Mouse (Mus musculus): ENCODE measurements around the gene Dzip1. TPM values are rescaled to one million over a fixed set of nuclear protein-coding genes. Genes with fewer than 3 reads are reported as not detected.

The Dzip1 gene
- total RNA-seq, 1 experiment from 2014 or later = 4.7 TPM

DNA sequence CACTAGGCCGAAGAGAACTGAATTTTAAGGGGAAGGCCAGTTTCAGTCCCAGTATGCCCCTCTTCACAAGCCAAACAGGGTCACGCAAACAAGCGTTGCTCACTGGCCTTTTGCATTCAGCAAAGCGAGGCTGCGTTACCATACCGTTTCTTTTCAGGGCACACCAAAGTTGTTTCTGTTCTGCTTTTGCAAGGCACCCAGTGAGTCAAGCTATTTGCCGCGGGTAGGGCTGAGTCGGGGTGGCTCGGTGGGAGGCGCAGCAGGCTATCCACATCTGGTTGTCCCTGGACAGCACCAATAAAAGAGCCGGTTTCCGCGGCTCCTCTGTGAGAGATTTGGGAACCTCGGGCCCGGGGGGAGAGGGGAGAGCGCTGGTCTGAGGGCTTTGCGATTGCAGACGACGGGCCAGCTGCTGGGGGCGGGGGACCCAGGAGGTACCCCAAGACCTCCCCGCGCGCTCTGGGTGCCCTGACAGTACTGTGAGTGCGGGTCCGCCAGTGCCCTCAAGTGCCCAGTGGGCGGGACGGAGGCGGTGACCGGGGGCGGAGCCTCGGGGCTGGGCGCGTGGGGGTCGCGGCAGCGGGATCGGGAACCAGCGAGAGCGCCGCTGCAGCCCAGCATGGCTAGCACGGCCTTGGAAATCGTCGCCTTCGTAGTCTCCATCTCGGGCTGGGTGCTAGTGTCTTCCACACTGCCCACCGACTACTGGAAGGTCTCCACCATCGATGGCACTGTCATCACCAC is 70.7 kb downstream of the Dzip1 start:
- peak; percentile 74 to 76 for ATAC-seq (replicated peaks in 1 of 2; ENCODE audit: insufficient read depth in 1 of 2, low FRiP score in 2 of 2, low TSS enrichment in 1 of 2, low read depth in 1 of 2, poor library complexity in 2 of 2, severe bottlenecking in 2 of 2)

DNA sequence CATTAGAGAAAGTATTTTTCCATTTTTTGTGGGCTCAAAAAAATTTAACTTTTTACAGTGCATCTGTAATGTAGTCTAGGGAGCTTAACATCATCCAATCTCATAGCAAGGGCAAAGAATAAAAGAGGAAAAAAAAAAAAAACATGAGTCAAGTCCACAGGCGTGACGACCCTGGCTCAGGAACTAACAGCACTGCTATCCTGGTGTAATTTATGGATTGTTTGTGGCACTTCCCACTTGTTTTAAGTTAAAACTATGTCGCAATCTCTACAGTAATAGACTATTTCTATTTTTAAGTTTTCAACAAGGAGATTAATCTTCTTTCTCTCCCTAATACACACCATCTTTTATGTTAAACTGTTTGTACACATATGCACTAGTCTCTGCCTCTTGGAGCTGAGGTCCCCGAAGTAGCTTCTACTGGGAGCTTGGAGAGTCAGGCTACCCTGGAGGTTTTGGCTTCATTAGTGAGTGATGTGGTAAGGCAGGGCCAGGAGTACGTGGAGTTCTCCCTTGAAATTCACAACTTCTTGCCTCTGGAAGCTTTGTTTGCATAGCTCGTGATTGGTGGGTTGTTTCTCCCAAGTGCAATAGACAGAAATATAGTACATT is 73.7 kb downstream of the Dzip1 start:
- no peak for ATAC-seq (replicated peaks in 1 of 2; ENCODE audit: insufficient read depth in 1 of 2, low FRiP score in 2 of 2, low TSS enrichment in 1 of 2, low read depth in 1 of 2, poor library complexity in 2 of 2, severe bottlenecking in 2 of 2)

DNA sequence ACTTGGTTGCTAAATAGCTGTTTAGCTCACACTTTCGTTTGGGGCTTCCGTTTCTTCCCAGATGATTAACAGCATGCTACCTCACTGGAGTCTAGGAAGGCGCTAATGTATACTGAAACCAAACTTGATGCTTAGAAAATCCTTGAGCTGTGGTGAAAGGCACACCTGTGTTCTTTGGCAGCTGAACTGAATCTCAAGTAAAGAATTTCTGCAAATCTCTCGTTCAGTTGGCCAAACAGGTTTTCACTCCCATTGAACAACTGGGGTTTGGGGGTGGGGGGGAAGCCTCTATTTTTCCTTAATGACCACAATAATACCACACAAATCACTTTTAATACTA is 74.6 kb downstream of the Dzip1 start:
- 0 out of 4 replicates have a peak, but pooled peaks of 1 of the 2 experiments have one; percentile 23 for ATAC-seq (replicated peaks in 1 of 2; ENCODE audit: insufficient read depth in 1 of 2, low FRiP score in 2 of 2, low TSS enrichment in 1 of 2, low read depth in 1 of 2, poor library complexity in 2 of 2, severe bottlenecking in 2 of 2)

DNA sequence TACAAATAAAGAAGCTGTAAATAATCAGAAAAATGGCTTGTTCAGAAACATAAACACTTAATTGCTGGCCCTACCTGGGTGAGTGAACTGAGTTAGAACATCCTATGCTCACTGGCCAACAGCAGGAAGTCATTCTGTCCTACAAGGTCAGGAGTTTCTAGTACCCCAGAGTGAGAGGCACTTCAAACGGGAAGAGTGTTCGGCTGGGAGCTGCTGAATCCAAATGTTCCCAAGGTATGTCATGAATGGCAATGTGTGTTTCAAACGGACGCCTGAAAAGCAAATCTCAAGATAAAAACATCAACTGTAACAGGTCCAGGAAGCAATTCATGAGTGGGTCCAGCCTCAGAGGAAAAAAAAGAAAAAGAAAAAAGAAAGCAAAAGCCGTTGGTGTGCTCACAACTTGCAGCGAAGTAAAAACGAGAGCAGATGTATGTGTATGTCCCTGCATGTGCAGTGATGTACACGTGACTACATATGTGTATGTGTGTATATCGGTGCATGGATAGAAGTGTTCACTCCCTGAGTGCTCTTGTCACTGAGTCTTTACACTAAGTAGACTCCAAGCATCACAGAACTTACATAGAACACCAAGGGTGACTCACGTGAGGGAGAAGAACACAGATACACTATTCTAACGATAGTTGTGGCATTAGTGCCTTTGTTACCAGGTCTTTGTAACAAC is 75.1 kb downstream of the Dzip1 start:
- peak; percentile 17 to 39; a peak in 3 of 4 replicates for ATAC-seq (replicated peaks in 1 of 2; ENCODE audit: insufficient read depth in 1 of 2, low FRiP score in 2 of 2, low TSS enrichment in 1 of 2, low read depth in 1 of 2, poor library complexity in 2 of 2, severe bottlenecking in 2 of 2)

DNA sequence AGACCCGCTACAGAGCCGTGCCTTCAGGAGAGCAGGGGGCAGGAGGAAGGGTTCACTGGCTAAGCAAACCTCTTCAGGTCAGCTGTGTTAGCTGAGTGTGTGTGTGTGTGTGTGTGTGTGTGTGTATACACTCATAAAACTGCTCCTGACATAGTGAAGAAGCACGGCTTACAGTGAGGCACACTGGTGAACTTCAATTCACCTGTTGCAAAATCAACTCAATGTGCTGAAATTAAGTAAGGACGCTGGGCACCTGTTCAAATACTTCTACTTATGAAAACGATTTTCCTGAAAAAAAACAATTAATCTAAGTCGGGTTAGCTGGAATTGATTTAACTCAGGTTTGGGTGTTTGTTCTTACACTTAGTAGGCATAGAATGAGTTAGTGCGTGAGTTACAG is 77.1 kb downstream of the Dzip1 start:
- ATAC-seq (replicated peaks in 1 of 2; ENCODE audit: insufficient read depth in 1 of 2, low FRiP score in 2 of 2, low TSS enrichment in 1 of 2, low read depth in 1 of 2, poor library complexity in 2 of 2, severe bottlenecking in 2 of 2) = no peak

DNA sequence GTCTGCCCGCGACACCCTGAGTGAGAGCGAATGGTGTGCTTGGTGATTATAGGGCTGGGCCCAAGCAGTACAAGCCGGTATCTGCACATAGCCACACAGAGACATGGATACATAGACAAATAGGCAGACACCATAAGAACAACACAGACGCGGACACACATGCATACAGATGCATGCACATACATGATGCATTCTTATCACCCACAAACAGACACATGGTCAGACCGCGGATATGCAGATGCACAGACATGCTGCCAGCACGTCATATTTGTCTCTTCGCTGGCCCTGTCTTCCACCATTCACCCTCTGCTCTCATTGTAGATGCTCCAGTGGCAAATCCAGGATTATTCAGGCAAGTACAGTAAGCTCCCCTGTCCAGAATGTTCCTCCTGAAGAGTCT is 78.4 kb downstream of the Dzip1 start:
- no peak for ATAC-seq (replicated peaks in 1 of 2; ENCODE audit: insufficient read depth in 1 of 2, low FRiP score in 2 of 2, low TSS enrichment in 1 of 2, low read depth in 1 of 2, poor library complexity in 2 of 2, severe bottlenecking in 2 of 2)

DNA sequence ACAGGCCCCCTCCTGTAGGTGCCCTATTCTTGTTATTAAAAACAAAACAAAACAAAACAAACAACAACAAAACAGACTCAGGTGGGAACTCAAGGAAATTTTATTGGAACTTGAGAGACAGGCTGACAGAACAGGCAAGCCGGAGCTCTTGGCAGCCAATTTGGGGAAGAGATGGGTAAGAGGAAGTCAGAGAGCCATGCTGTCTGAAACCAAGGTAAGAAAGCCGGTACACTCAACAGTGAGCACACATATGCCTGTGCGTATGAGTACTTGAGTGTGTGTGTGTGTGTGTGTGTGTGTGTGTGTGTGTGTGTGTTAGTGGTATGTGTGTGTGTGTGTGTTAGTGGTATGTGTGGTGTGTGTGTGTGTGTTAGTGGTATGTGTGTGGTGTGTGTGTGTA is 82.9 kb downstream of the Dzip1 start:
- ATAC-seq (replicated peaks in 1 of 2; ENCODE audit: insufficient read depth in 1 of 2, low FRiP score in 2 of 2, low TSS enrichment in 1 of 2, low read depth in 1 of 2, poor library complexity in 2 of 2, severe bottlenecking in 2 of 2) = peak; percentile 53 to 65

DNA sequence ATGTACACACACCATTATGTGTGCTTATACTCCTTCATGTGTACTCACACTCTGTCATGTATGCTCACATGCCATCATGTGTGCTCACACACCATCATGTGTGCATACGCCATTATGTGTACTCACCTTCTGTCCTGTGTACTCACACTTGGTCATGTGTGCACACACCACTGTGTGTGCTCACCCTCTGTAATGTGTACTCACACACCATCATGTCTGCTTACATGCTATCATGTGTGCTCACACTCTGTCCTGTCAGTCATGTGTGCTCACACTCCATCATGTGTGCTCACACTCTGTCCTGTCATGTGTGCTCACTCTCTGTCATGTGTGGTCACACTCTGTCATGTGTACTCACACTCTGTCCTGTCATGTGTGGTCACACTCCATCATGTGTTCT is 85.2 kb downstream of the Dzip1 start:
- ATAC-seq (replicated peaks in 1 of 2; ENCODE audit: insufficient read depth in 1 of 2, low FRiP score in 2 of 2, low TSS enrichment in 1 of 2, low read depth in 1 of 2, poor library complexity in 2 of 2, severe bottlenecking in 2 of 2) = no peak

DNA sequence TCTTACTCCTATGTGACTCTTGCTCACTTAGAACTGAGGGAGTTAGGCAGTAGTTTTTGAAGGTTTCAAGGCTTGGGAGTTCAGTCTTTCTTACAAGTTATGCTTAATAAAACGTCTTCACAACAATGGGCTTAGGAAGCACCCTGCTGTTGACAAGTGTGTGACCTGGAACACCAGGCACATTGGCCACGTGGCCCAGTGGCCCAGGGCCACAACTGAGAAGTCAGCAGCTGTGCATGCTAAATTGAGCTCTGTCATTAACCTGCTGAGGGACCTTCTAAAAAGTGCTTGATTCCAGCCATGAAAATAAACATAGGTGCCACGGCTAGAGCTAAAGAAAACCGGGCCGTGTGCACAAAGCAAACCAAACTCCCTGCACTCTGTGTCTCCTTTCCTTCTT is 85.8 kb downstream of the Dzip1 start:
- ATAC-seq (replicated peaks in 1 of 2; ENCODE audit: insufficient read depth in 1 of 2, low FRiP score in 2 of 2, low TSS enrichment in 1 of 2, low read depth in 1 of 2, poor library complexity in 2 of 2, severe bottlenecking in 2 of 2) = no peak

DNA sequence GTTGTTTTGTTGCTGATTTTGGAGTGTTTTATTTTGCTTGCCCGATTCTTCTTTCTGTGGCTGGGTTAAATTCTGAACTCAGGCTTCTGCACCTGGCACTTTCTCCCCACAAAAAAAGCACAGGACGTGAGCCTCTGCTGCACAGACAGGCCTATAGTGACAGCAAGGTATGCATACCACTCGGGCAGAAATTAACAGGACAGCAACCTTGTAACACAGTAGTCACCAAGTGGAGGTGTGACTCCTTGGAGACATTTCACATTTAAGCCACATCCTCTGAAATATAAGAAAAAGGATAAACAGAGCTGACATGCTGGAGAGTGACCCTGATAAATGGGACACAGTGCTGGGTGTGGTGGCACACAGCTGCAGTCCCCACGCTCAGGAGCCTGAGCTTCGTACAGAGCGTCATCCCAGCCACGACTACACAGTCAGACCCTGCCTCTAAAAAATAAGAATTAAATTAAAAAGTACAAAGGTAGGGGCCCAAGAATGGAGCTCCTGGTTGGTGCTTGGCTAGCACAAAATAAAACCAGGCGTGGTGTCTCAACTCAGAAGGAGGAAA is 86.6 kb downstream of the Dzip1 start:
- ATAC-seq (replicated peaks in 1 of 2; ENCODE audit: insufficient read depth in 1 of 2, low FRiP score in 2 of 2, low TSS enrichment in 1 of 2, low read depth in 1 of 2, poor library complexity in 2 of 2, severe bottlenecking in 2 of 2) = no peak

DNA sequence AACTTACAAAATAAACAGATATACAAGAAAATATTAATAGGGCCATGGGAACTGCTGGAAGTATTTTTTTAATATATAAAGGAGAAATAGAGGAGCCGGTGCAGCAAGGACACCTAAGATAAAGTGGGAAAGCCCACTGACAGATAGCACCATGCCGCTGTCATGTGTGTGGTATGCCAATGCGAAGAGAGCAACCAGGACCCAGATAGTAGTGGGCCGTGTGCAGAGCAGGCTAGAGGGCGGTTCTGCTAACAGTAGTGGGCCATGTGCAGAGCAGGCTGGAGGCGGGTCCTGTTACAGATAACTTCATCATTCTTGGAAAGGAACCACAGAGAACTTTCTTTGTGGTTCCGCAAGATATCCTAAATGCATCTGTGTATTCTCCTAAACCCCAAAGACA is 88.5 kb downstream of the Dzip1 start:
- ATAC-seq (replicated peaks in 1 of 2; ENCODE audit: insufficient read depth in 1 of 2, low FRiP score in 2 of 2, low TSS enrichment in 1 of 2, low read depth in 1 of 2, poor library complexity in 2 of 2, severe bottlenecking in 2 of 2) = peak; percentile 19 to 38; a peak in 1 of 4 replicates

DNA sequence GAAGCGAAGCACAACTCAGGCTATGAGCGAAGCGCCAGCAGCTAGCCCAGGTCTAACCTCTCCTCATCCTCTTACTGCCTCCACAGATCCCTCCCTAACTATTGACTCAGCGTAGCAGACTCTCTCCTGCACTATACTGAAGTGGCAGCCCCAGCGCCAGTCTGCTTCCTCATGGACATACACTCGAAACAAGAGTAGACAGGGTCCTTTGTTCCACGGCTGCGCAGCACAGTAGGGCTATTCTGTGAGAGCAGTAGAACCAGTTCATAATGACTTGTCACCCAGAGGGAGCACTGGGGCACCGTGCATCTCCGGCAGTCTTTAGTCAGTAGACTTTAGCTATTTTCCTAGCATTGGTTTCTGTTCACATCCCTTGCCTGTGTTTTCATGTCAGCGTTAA is 89.1 kb downstream of the Dzip1 start:
- ATAC-seq (replicated peaks in 1 of 2; ENCODE audit: insufficient read depth in 1 of 2, low FRiP score in 2 of 2, low TSS enrichment in 1 of 2, low read depth in 1 of 2, poor library complexity in 2 of 2, severe bottlenecking in 2 of 2) = no peak

DNA sequence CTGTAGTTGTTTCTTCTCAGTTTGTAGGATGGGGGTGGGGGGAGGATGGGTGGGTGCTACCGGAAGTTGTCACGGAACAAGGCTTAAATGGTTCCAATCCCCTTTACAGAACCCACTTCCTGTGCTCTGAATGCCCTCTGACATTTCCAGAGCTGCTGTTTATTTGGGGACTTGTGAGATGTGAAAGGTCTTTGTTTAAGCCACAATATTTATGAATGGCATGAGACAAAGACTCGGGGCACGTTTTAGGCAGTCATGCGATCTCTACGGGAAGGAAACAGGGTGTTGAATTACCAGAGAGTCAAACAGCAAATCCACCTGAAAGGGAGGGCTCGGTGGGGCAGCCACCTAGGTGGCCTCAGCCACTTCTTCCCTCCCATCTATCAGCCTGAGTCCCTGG is 90.9 kb downstream of the Dzip1 start:
- ATAC-seq (replicated peaks in 1 of 2; ENCODE audit: insufficient read depth in 1 of 2, low FRiP score in 2 of 2, low TSS enrichment in 1 of 2, low read depth in 1 of 2, poor library complexity in 2 of 2, severe bottlenecking in 2 of 2) = peak; percentile 54 to 60

DNA sequence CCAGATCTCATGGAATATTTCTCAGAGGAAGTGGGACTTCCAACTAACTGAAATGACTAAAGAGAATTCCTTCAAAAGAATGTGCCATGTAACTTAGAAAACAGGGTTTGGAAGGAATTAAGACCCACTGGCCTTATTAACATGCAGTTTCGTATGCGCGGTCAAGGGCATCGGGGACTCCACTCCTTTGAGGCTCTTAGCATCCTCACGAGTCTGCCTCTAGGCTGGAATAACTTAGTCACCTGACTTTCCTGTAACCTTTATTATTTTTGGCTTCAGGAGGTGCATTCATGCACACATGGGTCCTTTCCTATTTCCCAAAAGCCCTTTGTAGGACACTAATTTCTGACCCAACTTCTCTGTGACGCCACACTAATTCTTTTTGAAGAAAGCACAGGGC is 92.0 kb downstream of the Dzip1 start:
- ATAC-seq (replicated peaks in 1 of 2; ENCODE audit: insufficient read depth in 1 of 2, low FRiP score in 2 of 2, low TSS enrichment in 1 of 2, low read depth in 1 of 2, poor library complexity in 2 of 2, severe bottlenecking in 2 of 2) = no peak

DNA sequence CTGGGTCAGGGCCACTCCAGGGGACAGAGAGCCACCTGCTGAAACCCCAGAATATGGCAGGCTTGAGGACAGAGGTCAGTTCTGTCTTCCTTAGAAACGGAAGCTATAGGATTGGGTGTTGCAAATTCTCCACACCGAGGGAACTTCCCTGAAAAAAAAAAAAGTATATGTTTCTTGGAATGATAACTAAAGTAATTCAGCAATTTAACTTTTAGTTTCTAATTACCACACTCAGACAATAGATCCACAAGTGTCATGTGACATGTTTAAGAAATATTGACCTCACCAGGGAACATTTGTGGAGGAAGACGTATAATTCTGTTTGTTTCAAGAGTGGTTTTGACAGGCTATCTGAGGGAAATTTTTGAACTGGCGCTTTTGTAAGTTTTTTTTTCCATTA is 93.7 kb downstream of the Dzip1 start:
- no peak for ATAC-seq (replicated peaks in 1 of 2; ENCODE audit: insufficient read depth in 1 of 2, low FRiP score in 2 of 2, low TSS enrichment in 1 of 2, low read depth in 1 of 2, poor library complexity in 2 of 2, severe bottlenecking in 2 of 2)

DNA sequence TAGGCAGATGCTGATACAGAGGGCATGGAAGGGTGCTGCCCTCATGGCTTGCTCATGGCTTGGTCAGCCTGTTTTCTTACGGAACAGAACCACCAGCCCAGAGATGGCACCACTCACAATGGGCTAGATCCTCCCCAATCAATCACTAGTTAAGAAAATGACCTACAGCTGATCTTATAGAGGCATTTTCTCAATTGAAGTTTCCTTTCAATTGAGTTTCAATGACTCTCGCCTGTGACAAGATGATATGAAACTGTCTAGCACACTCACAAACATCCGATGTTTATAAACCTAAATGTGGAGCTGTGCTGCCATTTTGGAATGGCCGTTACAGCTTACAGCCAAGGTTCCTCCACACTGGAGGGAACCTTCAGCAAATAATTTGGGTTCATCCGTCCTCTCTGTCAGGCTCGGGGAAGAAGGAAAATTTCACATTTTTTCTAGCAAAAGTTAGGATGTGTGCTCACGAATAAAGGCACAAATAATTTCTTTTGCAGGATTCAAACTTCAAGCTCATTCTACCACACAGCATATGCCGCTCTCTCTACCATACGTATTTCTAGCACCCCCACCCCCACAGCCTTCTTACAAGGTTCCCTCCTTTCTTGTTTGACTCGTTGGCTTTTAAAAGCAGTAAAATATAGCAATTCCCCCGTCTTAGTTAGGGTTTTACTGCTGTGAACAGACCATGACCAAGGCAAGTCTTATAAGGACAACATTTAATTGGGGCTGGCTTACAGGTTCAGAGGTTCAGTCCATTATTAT is 95.7 kb downstream of the Dzip1 start:
- no peak for ATAC-seq (replicated peaks in 1 of 2; ENCODE audit: insufficient read depth in 1 of 2, low FRiP score in 2 of 2, low TSS enrichment in 1 of 2, low read depth in 1 of 2, poor library complexity in 2 of 2, severe bottlenecking in 2 of 2)

DNA sequence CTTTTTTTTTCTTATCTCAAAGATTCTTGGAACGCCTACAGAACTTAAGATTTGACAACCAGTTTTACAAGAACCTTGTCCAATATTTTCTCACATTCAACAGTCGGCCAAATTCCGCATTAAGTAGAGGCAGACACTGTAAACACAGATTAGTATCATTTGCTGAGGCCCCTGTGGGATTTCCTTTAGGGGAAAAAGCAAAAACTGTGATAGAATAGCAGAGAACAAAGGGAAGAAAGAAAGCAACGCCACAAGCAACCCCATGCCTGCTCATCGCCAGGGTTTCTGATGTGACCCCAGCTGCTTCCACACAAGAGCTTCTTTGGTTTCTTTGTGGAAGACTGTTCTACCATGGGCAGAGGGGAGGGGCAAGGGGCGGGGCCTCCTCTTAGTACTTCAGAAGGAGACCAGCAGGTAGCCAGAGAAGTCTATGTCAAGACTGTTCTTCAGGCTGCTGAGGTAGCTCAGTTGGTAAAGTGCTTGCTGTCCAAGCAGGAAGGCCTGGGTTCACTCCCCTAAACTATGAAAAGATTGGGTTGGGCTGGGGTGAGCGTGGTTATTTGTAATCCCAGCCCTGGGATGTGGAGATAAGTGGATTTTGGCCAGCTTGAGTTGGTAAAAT is 97.9 kb downstream of the Dzip1 start:
- ATAC-seq (replicated peaks in 1 of 2; ENCODE audit: insufficient read depth in 1 of 2, low FRiP score in 2 of 2, low TSS enrichment in 1 of 2, low read depth in 1 of 2, poor library complexity in 2 of 2, severe bottlenecking in 2 of 2) = no peak

All from hematopoietic stem cell, adult 5-6 weeks (primary cell).